ENCODE assay signal across 20 mouse cellular contexts in the genomic region with DNA sequence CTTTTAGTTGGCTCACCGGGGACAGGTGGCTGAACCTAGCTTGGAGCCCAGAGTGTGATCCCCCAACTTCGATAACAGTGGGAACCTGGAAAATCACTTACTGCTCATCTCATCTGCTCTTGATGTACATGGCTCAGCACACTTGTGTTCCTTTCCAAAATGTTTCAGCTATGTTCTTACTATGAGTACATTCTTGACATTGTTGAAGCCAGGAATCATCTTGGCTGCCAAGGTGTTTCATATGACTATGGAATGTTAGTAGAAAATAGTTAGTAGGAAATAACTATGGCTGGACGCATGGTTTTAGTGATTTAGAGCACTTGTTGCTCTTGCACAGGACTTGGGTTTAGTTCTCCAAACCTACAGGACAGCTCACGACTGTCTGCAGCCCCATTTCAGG.
DNase-seq lines count a peak whose midpoint lies in the region; ATAC-seq and TF ChIP-seq lines count a peak whose summit lies in the region.
"Had no signal": no experiment of that assay in that cellular context is flagged by ENCODE, and none has a peak within 500 bp of the region (broad histone marks: within the 10 kb centered on the region; RNA-seq: fewer than 3 reads in every experiment).

No protein-coding gene starts in this region.

- no peak for ATAC-seq in heart, embryonic 16.5 days (replicated peaks; ENCODE audit: extremely low read depth, insufficient read depth, low FRiP score)
- ATAC-seq: forebrain, embryonic 15.5 days had no signal

- peaks cover 35% of the 10 kb centered on the region for H3K4me1 ChIP-seq in heart, embryonic 16.5 days (ENCODE audit: control insufficient read depth, insufficient read depth, low read length)
- peaks cover 5% of the 10 kb centered on the region for H3K4me1 ChIP-seq in heart, adult 2 months (ENCODE audit: control insufficient read depth, insufficient read depth, low read length)
- H3K4me1 ChIP-seq: forebrain, embryonic 15.5 days; hindbrain, embryonic 15.5 days had no signal

- H3K27me3 ChIP-seq in heart, embryonic 16.5 days (ENCODE audit: control insufficient read depth, insufficient read depth, low read length), result no peaks in the 10 kb centered on the region
- no peaks in the 10 kb centered on the region for H3K27me3 ChIP-seq in heart, adult 2 months (ENCODE audit: control insufficient read depth, insufficient read depth, low read length)
- H3K27me3 ChIP-seq: CH12.LX; embryonic facial prominence, embryonic 15.5 days; forebrain, embryonic 15.5 days; heart, embryonic 13.5 days; hindbrain, embryonic 15.5 days had no signal

- WGBS in heart, embryonic 16.5 days, result 73% methylated on average over 4 of the region's 4 CpGs
- 62% methylated on average over 4 of the region's 4 CpGs for WGBS in heart, adult 2 months

- TF ChIP-seq CTCF in heart, adult 2 months (IDR thresholded peaks at IDR 0.05), result no peak

- TF ChIP-seq POLR2A in heart, adult 2 months (IDR thresholded peaks at IDR 0.05; ENCODE audit: insufficient read depth, low read depth, low read length), result no peak

- no peak overlapping the region for H3K9ac ChIP-seq in heart, embryonic 16.5 days (ENCODE audit: low read length)
- H3K9ac ChIP-seq in heart, adult 2 months (ENCODE audit: low read depth, low read length), result no peak overlapping the region
- H3K9ac ChIP-seq: embryonic facial prominence, embryonic 15.5 days; forebrain, embryonic 15.5 days; heart, embryonic 13.5 days; hindbrain, embryonic 15.5 days had no signal

- TF ChIP-seq EP300 in heart, adult 2 months (IDR thresholded peaks at IDR 0.05; ENCODE audit: insufficient read depth, low read depth, low read length), result no peak

- H3K27ac ChIP-seq in heart, embryonic 16.5 days (ENCODE audit: low read length), result peak overlapping the region; percentile 35
- no peak overlapping the region for H3K27ac ChIP-seq in heart, adult 2 months
- H3K27ac ChIP-seq: embryonic facial prominence, embryonic 15.5 days; forebrain, embryonic 15.5 days; heart, embryonic 13.5 days; hindbrain, embryonic 15.5 days had no signal

- intact Hi-C loops in heart, adult 2 months (cut with DNase I), result no loop called here

- no peaks in the 10 kb centered on the region for H3K9me3 ChIP-seq in heart, embryonic 16.5 days (replicated peaks; ENCODE audit: control insufficient read depth, low read length)
- H3K9me3 ChIP-seq: embryonic facial prominence, embryonic 15.5 days; forebrain, embryonic 15.5 days; heart, embryonic 13.5 days; hindbrain, embryonic 15.5 days had no signal

- H3K36me3 ChIP-seq in heart, embryonic 16.5 days (ENCODE audit: control insufficient read depth, insufficient read depth), result peaks cover 4% of the 10 kb centered on the region; the same call in 1 of the 2 replicates
- peaks cover 6% of the 10 kb centered on the region for H3K36me3 ChIP-seq in heart, adult 2 months (ENCODE audit: control insufficient read depth, insufficient read depth, low read length)
- H3K36me3 ChIP-seq: forebrain, embryonic 15.5 days; heart, embryonic 13.5 days; hindbrain, embryonic 15.5 days had no signal

- H3K79me2 ChIP-seq in heart, adult 2 months (replicated peaks; ENCODE audit: control insufficient read depth, insufficient read depth, low read length), result no peaks in the 10 kb centered on the region; the same call in 1 of the 2 replicates

- no peak overlapping the region for H3K4me3 ChIP-seq in heart, embryonic 16.5 days (ENCODE audit: low read length)
- H3K4me3 ChIP-seq in heart, adult 2 months, result no peak overlapping the region
- H3K4me3 ChIP-seq: embryonic facial prominence, embryonic 15.5 days; forebrain, embryonic 15.5 days; heart, embryonic 13.5 days; hindbrain, embryonic 15.5 days had no signal

- DNase-seq in heart, adult 2 months, result no peak
- DNase-seq in kidney, adult 9 months, result peak; percentile 10
- no peak for DNase-seq in kidney, postnatal 14 days
- DNase-seq in lung, postnatal 36 days, result peak; percentile 70
- no peak for DNase-seq in lung, postnatal 14 days
- DNase-seq in urinary bladder, adult 2 months (ENCODE audit: low spot score), result no peak
- no peak for DNase-seq in layer of hippocampus, adult 11-12 months (ENCODE audit: low spot score)
- DNase-seq: adrenal gland, postnatal 10 days; cerebellum, adult 11 months; cerebellum, adult 8-10 months; cerebellum, postnatal 14 days; embryo, embryonic 11 days; gastrocnemius, postnatal 36 days; heart, adult 11 months had no signal

- H3K4me2 ChIP-seq in heart, embryonic 16.5 days (ENCODE audit: low read depth, low read length), result no peak overlapping the region
- H3K4me2 ChIP-seq: embryonic facial prominence, embryonic 15.5 days; forebrain, embryonic 15.5 days; heart, embryonic 13.5 days; hindbrain, embryonic 15.5 days had no signal

Comparison
In these comparisons a context has a peak if more than half of its experiments do, and no peak if none do; other contexts are left out.
1. DNase-seq: peak in kidney, adult 9 months (single experiment) and lung, postnatal 36 days (single experiment); none in heart, adult 2 months (0 of 2), kidney, postnatal 14 days (single experiment), lung, postnatal 14 days (single experiment), urinary bladder, adult 2 months (single experiment) and layer of hippocampus, adult 11-12 months (single experiment).